Mouse (Mus musculus) liver, embryonic 16.5 days (tissue): ENCODE results near the gene Lztr1. TPM values are rescaled to one million over a fixed set of nuclear protein-coding genes. Genes with fewer than 3 reads are reported as not detected.

ENCODE experiments used
- polyA plus RNA-seq: library from polyadenylated mRNA; unstranded; fragments of >200 nt; fragmentation: Nextera tagmentation; extraction: Ambion mirVana; gene quantifications from 2 replicates; pipeline ENCODE4 v1.2.1, GENCODE M21; 2015

The Lztr1 gene
- polyA plus RNA-seq, 1 experiment from 2014 or later, result 25.7 TPM

Other genes with a start within 250 kb of the Lztr1 start
- gene Tmem191c, start 232.6 kb upstream of the Lztr1 start, polyA plus RNA-seq, result 2.9 and 4.0 TPM in 2 replicates
- 242 and 251 TPM in 2 replicates for gene Serpind1, start 177.3 kb upstream of the Lztr1 start, polyA plus RNA-seq
- 8.7 and 10.1 TPM in 2 replicates for gene Snap29, start 102.7 kb upstream of the Lztr1 start, polyA plus RNA-seq
- 13.5 and 15.2 TPM in 2 replicates for gene Pi4ka, start 102.4 kb upstream of the Lztr1 start, polyA plus RNA-seq
- gene Crkl, start 56.7 kb upstream of the Lztr1 start, polyA plus RNA-seq, result 27.2 and 27.9 TPM in 2 replicates
- 3.8 and 6.3 TPM in 2 replicates for gene Aifm3, start 19.1 kb upstream of the Lztr1 start, polyA plus RNA-seq
- gene Thap7, start 22.4 kb downstream of the Lztr1 start, polyA plus RNA-seq, result 18.9 and 21.1 TPM in 2 replicates
- gene Lrrc74b, start 52.6 kb downstream of the Lztr1 start, polyA plus RNA-seq, result 0.06 TPM in 1 of 2 replicates, not detected in the other
- 0.07 and 0.09 TPM in 2 replicates for gene P2rx6, start 53.2 kb downstream of the Lztr1 start, polyA plus RNA-seq
- 2.9 and 3.5 TPM in 2 replicates for gene Slc7a4, start 74.5 kb downstream of the Lztr1 start, polyA plus RNA-seq
- gene Smpd4, start 110.7 kb downstream of the Lztr1 start, polyA plus RNA-seq, result 13.6 and 15.1 TPM in 2 replicates
- 2.2 and 2.5 TPM in 2 replicates for gene Ccdc74a, start 137.8 kb downstream of the Lztr1 start, polyA plus RNA-seq
- gene Med15, start 224.2 kb downstream of the Lztr1 start, polyA plus RNA-seq, result 16.0 and 19.2 TPM in 2 replicates